Mouse (Mus musculus) small intestine, adult 2 months (tissue): ENCODE results near the gene Snrpa. TPM values are rescaled to one million over a fixed set of nuclear protein-coding genes. Genes with fewer than 3 reads are reported as not detected.

Experiments used
- H3K27ac ChIP-seq: fragments of 200-500 bp; 2 replicates; pipeline ENCODE4 v1.5.1; 2012; ENCODE audit warnings: low read depth, low read length, control low read depth, inconsistent platforms; ENCODE audit not compliant: insufficient read depth
- H3K27me3 ChIP-seq: fragments of 200-500 bp; 2 replicates; pipeline ENCODE4 v1.6.1; 2012; ENCODE audit warnings: mild to moderate bottlenecking, moderate library complexity, low read length, inconsistent platforms; ENCODE audit not compliant: control insufficient read depth, insufficient read depth
- H3K36me3 ChIP-seq: fragments of 200-500 bp; 2 replicates; pipeline ENCODE4 v1.6.1; 2012; ENCODE audit warnings: mild to moderate bottlenecking, low read length, control low read depth, inconsistent platforms; ENCODE audit not compliant: control insufficient read depth, insufficient read depth
- H3K4me1 ChIP-seq: fragments of 200-500 bp; 2 replicates; pipeline ENCODE4 v1.6.1; 2012; ENCODE audit warnings: low read length, inconsistent platforms, mixed read lengths; ENCODE audit not compliant: control insufficient read depth, insufficient read depth, insufficient read length
- H3K4me3 ChIP-seq: fragments of 200-500 bp; 2 replicates; pipeline ENCODE4 v1.5.1; 2012; ENCODE audit warnings: low read depth, mild to moderate bottlenecking, control low read depth, inconsistent platforms, low read length, moderate library complexity
- CTCF ChIP-seq: fragments of 200-500 bp; IDR thresholded peaks from 2 replicates; pipeline ENCODE4 v1.5.1; 2012; ENCODE audit warnings: low read depth, mild to moderate bottlenecking, control low read depth, inconsistent platforms, low read length, moderate library complexity, mixed read lengths; ENCODE audit not compliant: insufficient replicate concordance, insufficient read length; ENCODE audit errors: extremely low read depth
- POLR2A ChIP-seq: fragments of 200-500 bp; IDR thresholded peaks from 2 replicates; pipeline ENCODE4 v1.6.1; 2012; ENCODE audit warnings: low read depth, mild to moderate bottlenecking, control low read depth, inconsistent platforms, low read length, moderate library complexity
- WGBS: fragments of 180-500 bp; shearing (Covaris S2); methylation state at CpG from one replicate; pipeline ENCODE4 v1.1.7; 2018; 5-methylcytosine and 5-hydroxymethylcytosine counted together
- polyA plus RNA-seq: library from polyadenylated mRNA; depleted of rRNA; stranded (reverse); fragments of >200 nt; gene quantifications from 2 replicates; pipeline ENCODE4 v1.2.3, GENCODE M21; 2012

Gene Snrpa
- polyA plus RNA-seq, 1 experiment = 138 TPM

- Histone ChIP-seq H3K27me3 (no peaks in the 10 kb centered on the region), H3K4me3 (peak overlapping the region; percentile 81), H3K27ac (peak overlapping the region; percentile 93), H3K4me1 (peaks cover 28% of the 10 kb centered on the region), H3K36me3 (peaks cover 4% of the 10 kb centered on the region; the same call in 1 of the 2 replicates)
- TF ChIP-seq POLR2A (peak; percentile 50; the same call in 1 of the 2 replicates), CTCF (no peak)
- WGBS = 0% methylated on average over 43 of the region's 43 CpGs
Measured at GRCm38 (mm10) chr7:27166229-27166613, 29.9 kb downstream of the Snrpa start.

DNA sequence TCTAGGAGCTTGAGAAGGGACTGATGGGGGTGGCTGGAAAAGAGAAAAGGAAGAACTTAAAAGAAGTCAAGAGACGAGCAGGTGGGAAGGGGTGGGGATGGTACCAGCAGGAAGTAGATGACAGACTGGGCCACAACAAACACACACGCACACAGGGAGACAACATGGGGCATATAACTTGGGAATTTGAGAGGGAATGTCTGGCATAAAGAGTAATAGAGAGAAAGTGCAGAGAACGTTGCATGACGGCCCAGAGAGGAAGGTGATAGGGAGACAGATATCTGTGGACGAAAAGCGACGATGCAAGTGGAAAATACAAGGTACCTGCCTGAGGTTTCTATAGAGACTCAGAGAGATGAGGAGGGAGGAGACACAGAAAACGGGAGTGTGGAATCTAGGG, 30.4 kb downstream of the Snrpa start:
- H3K27me3 ChIP-seq = no peaks in the 10 kb centered on the region
- WGBS = 1% methylated on average over 8 of the region's 8 CpGs
- peak overlapping the region; percentile 81 for H3K4me3 ChIP-seq
- TF ChIP-seq POLR2A = no peak
- TF ChIP-seq CTCF = no peak
- peaks cover 2% of the 10 kb centered on the region; the same call in 1 of the 2 replicates for H3K36me3 ChIP-seq
- H3K27ac ChIP-seq = peak overlapping the region; percentile 93
- peaks cover 31% of the 10 kb centered on the region for H3K4me1 ChIP-seq

DNA sequence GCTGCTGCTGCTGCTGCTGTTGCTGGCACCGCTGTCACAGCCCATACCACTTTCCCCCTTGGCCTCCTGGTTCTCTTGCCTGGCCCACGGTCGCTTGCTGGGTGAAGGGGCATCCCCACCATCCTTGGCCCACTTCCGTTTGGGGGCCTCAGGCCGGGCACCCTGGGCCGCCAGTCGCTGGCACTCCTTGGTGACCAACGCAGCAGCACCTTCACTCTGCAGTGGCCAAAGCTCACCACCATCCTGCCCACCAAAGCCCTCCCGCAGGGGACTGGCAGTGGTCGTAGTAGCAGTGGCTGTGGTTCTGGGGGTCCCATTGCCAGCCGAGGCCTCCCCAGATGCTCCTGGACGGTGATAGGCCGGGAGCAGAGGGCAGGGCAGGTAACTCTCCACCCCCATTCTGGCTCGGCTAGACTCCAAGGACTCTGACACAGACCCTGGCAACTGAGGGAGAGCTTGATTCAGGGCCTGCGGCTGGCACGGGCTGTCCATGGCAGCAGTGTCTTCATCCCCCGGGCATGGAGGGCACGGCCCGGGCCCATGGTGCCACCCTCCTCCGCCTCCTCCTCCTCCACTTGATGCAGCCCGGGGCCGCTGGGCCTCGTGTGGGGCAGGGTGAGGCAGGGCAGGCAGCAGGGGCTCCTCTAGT, 30.9 kb downstream of the Snrpa start:
- H3K27ac ChIP-seq = peak overlapping the region; percentile 93; the same call in 1 of the 2 replicates
- H3K4me1 ChIP-seq = peaks cover 35% of the 10 kb centered on the region
- H3K27me3 ChIP-seq = no peaks in the 10 kb centered on the region
- H3K36me3 ChIP-seq = no peaks in the 10 kb centered on the region; the same call in 1 of the 2 replicates
- TF ChIP-seq POLR2A = no peak
- no peak for TF ChIP-seq CTCF
- 52% methylated on average over 23 of the region's 23 CpGs for WGBS
- peak overlapping the region; percentile 81 for H3K4me3 ChIP-seq

DNA sequence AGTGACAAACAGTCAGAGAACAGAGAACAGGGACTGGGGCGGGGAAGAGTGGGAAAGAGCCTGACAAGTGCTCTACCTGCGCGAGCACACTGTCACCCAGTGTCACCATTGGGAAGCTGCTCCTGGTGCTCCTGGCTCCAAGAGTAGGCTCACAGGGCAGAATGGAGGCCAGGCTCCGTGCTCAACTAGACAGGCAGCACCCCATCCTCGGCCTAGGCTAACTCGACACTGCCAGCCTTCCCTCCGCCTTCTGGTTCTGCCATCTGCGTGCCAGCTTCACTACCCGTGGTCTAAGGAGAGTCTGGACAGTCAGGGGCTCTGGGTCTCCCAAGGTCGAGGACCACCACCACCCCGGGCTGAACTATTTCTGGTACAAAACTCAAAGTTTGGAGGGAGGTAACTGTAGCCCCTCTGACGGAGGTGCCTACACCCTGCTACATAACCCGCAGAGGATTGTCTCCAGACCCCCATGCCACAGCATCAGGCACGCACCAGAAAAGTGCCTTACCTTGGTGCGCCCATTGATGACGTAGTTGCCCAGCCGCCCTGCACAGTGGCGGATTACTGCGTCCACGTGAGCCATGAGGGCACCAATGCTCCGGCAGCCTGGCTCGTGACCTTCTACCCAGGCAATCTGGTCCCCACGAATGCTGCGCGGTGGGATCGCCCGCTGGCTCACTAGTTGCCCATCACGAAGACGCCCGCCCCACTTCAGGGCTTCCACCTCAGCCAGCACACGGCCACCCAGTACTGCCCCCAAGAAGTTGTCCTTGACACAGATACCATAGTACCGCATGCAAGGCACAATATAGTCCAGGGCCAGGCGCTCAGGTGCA, 31.7 kb downstream of the Snrpa start:
- WGBS = 85% methylated on average over 33 of the region's 33 CpGs
- Histone ChIP-seq H3K27me3 (no peaks in the 10 kb centered on the region), H3K4me1 (peaks cover 37% of the 10 kb centered on the region), H3K27ac (no peak overlapping the region), H3K36me3 (peaks cover 4% of the 10 kb centered on the region; the same call in 1 of the 2 replicates), H3K4me3 (no peak overlapping the region)
- no peak for TF ChIP-seq CTCF
- no peak for TF ChIP-seq POLR2A

GRCm38 (mm10) chr7:27163450-27163805, 32.6 kb downstream of the Snrpa start:
- Histone ChIP-seq H3K27me3 (no peaks in the 10 kb centered on the region), H3K36me3 (peaks cover 12% of the 10 kb centered on the region), H3K4me3 (no peak overlapping the region), H3K27ac (no peak overlapping the region), H3K4me1 (peaks cover 37% of the 10 kb centered on the region)
- TF ChIP-seq POLR2A (no peak), CTCF (no peak)
- WGBS = 70% methylated on average over 5 of the region's 5 CpGs

DNA sequence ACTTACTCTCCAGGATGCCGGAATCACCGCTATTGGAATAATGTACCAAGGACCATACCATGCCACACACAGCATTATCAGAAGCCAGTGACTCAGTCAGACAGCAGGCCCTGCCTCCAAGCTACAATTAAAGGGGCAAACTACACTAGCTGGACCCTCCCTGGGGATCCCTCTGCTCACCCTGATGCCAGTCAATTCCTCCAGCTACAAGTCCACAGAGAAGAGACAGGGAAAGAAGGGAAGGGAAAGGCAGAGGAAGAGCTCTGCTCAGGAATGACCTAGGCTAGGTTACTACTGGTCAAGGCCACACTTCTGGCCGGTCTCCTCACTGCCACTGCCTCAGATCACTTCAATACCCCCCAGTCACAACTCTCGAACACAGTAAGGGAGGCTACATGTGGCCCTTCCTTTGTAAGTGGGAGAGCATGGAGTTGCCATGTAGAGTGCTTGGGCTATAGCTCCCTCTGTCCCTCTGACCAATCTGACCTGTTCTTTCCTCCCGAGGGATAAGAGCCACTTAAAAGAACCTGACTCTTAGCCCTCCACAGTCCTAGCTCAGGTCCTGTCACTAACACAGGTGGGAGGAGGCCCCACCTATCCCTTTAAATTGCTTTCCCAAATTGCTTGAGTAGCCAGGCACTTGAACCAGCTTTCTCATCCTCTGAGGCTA, 33.2 kb downstream of the Snrpa start:
- TF ChIP-seq POLR2A (no peak), CTCF (no peak)
- Histone ChIP-seq H3K4me3 (no peak overlapping the region), H3K27ac (no peak overlapping the region), H3K36me3 (peaks cover 17% of the 10 kb centered on the region), H3K27me3 (no peaks in the 10 kb centered on the region), H3K4me1 (peaks cover 37% of the 10 kb centered on the region)
- WGBS = 70% methylated on average over 5 of the region's 5 CpGs

GRCm38 (mm10) chr7:27161744-27162143, 34.3 kb downstream of the Snrpa start:
- 70% methylated on average over 4 of the region's 4 CpGs for WGBS

More at GRCm38 (mm10) chr7:27161744-27162143, 34.3 kb downstream of the Snrpa start:
- H3K4me1 ChIP-seq = peaks cover 32% of the 10 kb centered on the region
- no peak overlapping the region for H3K4me3 ChIP-seq
- H3K36me3 ChIP-seq = peaks cover 24% of the 10 kb centered on the region
- H3K27ac ChIP-seq = no peak overlapping the region
- TF ChIP-seq CTCF = no peak
- no peak for TF ChIP-seq POLR2A
- H3K27me3 ChIP-seq = no peaks in the 10 kb centered on the region
